Mouse (Mus musculus) megakaryocyte, embryonic 14.5 days (primary cell): ENCODE data around the gene Tmem175. TPM values are rescaled to one million over a fixed set of nuclear protein-coding genes. Genes with fewer than 3 reads are reported as not detected.
A peak's percentile ranks its signal among the peaks of the same experiment; 100 is the strongest.
"Not testable (repeated sequence)": the region's sequence is repeated elsewhere in the genome, so short reads cannot be mapped to it uniquely, and the experiment has no call there.

Experiments
- H3K27me3 ChIP-seq: replicated peaks from 2 replicates; pipeline ENCODE3; 2012; ENCODE audit warnings: inconsistent platforms
- H3K36me3 ChIP-seq: replicated peaks from 2 replicates; pipeline ENCODE3; 2012; ENCODE audit warnings: low read length, inconsistent platforms, mixed read lengths
- H3K4me1 ChIP-seq: 2 replicates; pipeline ENCODE4 v1.6.1; 2012; ENCODE audit warnings: inconsistent platforms
- H3K4me3 ChIP-seq: replicated peaks from 2 replicates; pipeline ENCODE3; 2012; ENCODE audit warnings: moderate library complexity, mild to moderate bottlenecking, inconsistent platforms
- H3K9me3 ChIP-seq: 2 replicates; pipeline ENCODE4 v1.6.1; 2012; ENCODE audit warnings: inconsistent platforms
- FLI1 ChIP-seq: IDR thresholded peaks from 2 replicates; pipeline ENCODE4 v1.6.1; 2012; ENCODE audit warnings: low read length, inconsistent platforms, mixed read lengths
- GATA1 ChIP-seq: IDR thresholded peaks from 3 replicates; pipeline ENCODE4 v1.6.1; 2012; ENCODE audit warnings: mixed read lengths, low read length, inconsistent platforms, borderline replicate concordance
- polyA plus RNA-seq: library from polyadenylated mRNA; stranded (reverse); fragments of >175 nt; gene quantifications from 2 replicates; pipeline ENCODE4 v1.2.3, GENCODE M21; 2012; ENCODE audit warnings: low replicate concordance; ENCODE audit not compliant: insufficient read depth

Gene Tmem175
- polyA plus RNA-seq: 2.8 and 3.5 TPM in 2 replicates

- peaks cover 4% of the 10 kb centered on the region for H3K36me3 ChIP-seq
- TF ChIP-seq FLI1 (0 out of 2 replicates have a peak, but pooled peaks have one; percentile 35), GATA1 (no peak)
- no peaks in the 10 kb centered on the region for H3K27me3 ChIP-seq
- no peaks in the 10 kb centered on the region for H3K9me3 ChIP-seq
- peaks cover 48% of the 10 kb centered on the region for H3K4me1 ChIP-seq
- H3K4me3 ChIP-seq: peak within 1 kb of the TSS; percentile 100
These were observed at the start of gene Tmem175, which contains the start of gene Gak for GRCm38 (mm10) chr5:108629634-108630483. TSS of gene Tmem175 (plus strand) at chr5:108629770. TSS of gene Gak (minus strand) at chr5:108629755.

- Histone ChIP-seq H3K4me1 (no peaks in the 10 kb centered on the region), H3K4me3 (no peak overlapping the region), H3K36me3 (peaks cover 100% of the 10 kb centered on the region), H3K27me3 (no peaks in the 10 kb centered on the region), H3K9me3 (no peaks in the 10 kb centered on the region)
- TF ChIP-seq GATA1: no peak
- TF ChIP-seq FLI1: no peak
These were observed 48.1 kb upstream of the Tmem175 start for GRCm38 (mm10) chr5:108581361-108581891.

GRCm38 (mm10) chr5:108599923-108600322 is 29.6 kb upstream of the Tmem175 start:
- Histone ChIP-seq H3K4me3 (no peak overlapping the region), H3K27me3 (no peaks in the 10 kb centered on the region), H3K4me1 (peaks cover 7% of the 10 kb centered on the region; the same call in 1 of the 2 replicates), H3K9me3 (no peaks in the 10 kb centered on the region), H3K36me3 (peaks cover 99% of the 10 kb centered on the region)
- TF ChIP-seq GATA1 (no peak), FLI1 (no peak)

- Histone ChIP-seq H3K9me3 (no peaks in the 10 kb centered on the region), H3K27me3 (no peaks in the 10 kb centered on the region), H3K36me3 (peaks cover 99% of the 10 kb centered on the region), H3K4me1 (peaks cover 3% of the 10 kb centered on the region; the same call in 1 of the 2 replicates), H3K4me3 (no peak overlapping the region)
- no peak for TF ChIP-seq GATA1
- no peak for TF ChIP-seq FLI1
These were observed 27.0 kb upstream of the Tmem175 start for GRCm38 (mm10) chr5:108602537-108602936.

GRCm38 (mm10) chr5:108610426-108610825 is 19.1 kb upstream of the Tmem175 start:
- Histone ChIP-seq H3K9me3 (no peaks in the 10 kb centered on the region), H3K4me3 (no peak overlapping the region), H3K4me1 (peaks cover 11% of the 10 kb centered on the region), H3K36me3 (peaks cover 98% of the 10 kb centered on the region), H3K27me3 (no peaks in the 10 kb centered on the region)
- TF ChIP-seq FLI1 (no peak), GATA1 (no peak)

- Histone ChIP-seq H3K36me3 (peaks cover 76% of the 10 kb centered on the region), H3K9me3 (no peaks in the 10 kb centered on the region), H3K27me3 (no peaks in the 10 kb centered on the region), H3K4me1 (peaks cover 54% of the 10 kb centered on the region), H3K4me3 (no peak overlapping the region)
- no peak for TF ChIP-seq FLI1
These were observed 7.7 kb upstream of the Tmem175 start for GRCm38 (mm10) chr5:108621870-108622269.

GRCm38 (mm10) chr5:108626050-108626660 is 3.4 kb upstream of the Tmem175 start:
- H3K36me3 ChIP-seq: peaks cover 41% of the 10 kb centered on the region
- no peaks in the 10 kb centered on the region for H3K9me3 ChIP-seq
- no peaks in the 10 kb centered on the region for H3K27me3 ChIP-seq
- no peak for TF ChIP-seq GATA1
- no peak for TF ChIP-seq FLI1
- peak overlapping the region; percentile 69 for H3K4me3 ChIP-seq
- H3K4me1 ChIP-seq: peaks cover 75% of the 10 kb centered on the region

GRCm38 (mm10) chr5:108628891-108629633 is 508 bp upstream of the Tmem175 start:
- no peaks in the 10 kb centered on the region for H3K27me3 ChIP-seq
- peak overlapping the region; percentile 100 for H3K4me3 ChIP-seq
- H3K36me3 ChIP-seq: peaks cover 12% of the 10 kb centered on the region
- H3K9me3 ChIP-seq: no peaks in the 10 kb centered on the region
- H3K4me1 ChIP-seq: peaks cover 55% of the 10 kb centered on the region
- no peak for TF ChIP-seq GATA1
- TF ChIP-seq FLI1: no peak

- TF ChIP-seq FLI1 (no peak), GATA1 (no peak)
- Histone ChIP-seq H3K4me3 (no peak overlapping the region), H3K9me3 (no peaks in the 10 kb centered on the region), H3K4me1 (peaks cover 29% of the 10 kb centered on the region), H3K36me3 (peaks cover 19% of the 10 kb centered on the region), H3K27me3 (no peaks in the 10 kb centered on the region)
These were observed 4.1 kb downstream of the Tmem175 start for GRCm38 (mm10) chr5:108633676-108634075.

GRCm38 (mm10) chr5:108634088-108634487 is 4.5 kb downstream of the Tmem175 start:
- not testable (repeated sequence) for H3K9me3 ChIP-seq, H3K4me3 ChIP-seq, H3K27me3 ChIP-seq
- peaks cover 19% of the 10 kb centered on the region for H3K36me3 ChIP-seq
- peaks cover 27% of the 10 kb centered on the region for H3K4me1 ChIP-seq
